Mouse (Mus musculus) G1E-ER4 (cell line): Measurements from ENCODE around the gene Vash2. TPM values are rescaled to one million over a fixed set of nuclear protein-coding genes. Genes with fewer than 3 reads are reported as not detected.

Source experiments
- GATA1 ChIP-seq: IDR thresholded peaks from one replicate; pipeline ENCODE4 v1.8.0; 2012; ENCODE audit warnings: low read length, inconsistent platforms
- polyA plus RNA-seq: library from polyadenylated mRNA; stranded (reverse); fragments of >175 nt; gene quantifications from 2 replicates; pipeline ENCODE4 v1.2.3, GENCODE M21; 2012

Gene Vash2
- polyA plus RNA-seq, 1 experiment, result not detected

DNA sequence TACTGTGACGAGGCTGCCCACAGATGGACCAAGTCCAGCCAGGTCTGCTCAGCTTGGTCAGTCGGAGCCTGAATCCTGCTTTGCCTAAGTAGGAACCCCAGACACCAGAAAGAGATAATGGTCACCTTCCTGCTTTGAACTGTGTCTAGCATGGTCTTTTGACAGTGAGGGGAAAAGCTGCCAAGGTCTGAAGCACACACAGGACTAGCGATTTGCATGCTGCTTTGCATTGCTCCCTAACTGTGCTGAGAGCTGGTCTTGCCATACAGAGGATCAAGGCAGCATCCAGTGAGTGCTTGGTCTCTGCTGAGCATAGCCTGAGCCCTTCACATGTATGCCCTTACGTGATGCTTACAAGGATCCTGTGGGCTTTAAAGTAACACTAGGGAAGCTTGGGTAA, 2.3 kb upstream of the Vash2 start:
- TF ChIP-seq GATA1, result no peak

DNA sequence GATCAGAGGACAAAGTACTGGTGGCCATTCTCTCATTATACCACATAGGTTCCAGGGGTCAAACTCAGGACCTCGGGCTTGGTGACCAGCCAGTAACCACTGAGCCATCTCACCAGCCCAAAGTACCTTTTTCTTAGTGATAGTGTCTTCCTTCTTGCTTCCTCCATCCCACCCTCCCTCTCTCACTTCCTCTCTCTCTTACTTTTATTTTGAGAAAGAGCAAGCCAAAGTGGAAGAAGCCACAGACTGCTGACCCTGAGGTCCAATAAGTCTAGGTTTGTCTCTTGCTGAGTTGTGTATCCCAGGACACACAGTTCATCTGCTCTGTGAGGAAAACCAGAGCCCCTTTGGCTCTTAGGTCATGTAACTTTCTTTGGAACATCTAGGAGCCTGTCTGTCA, 1.4 kb upstream of the Vash2 start:
- TF ChIP-seq GATA1, result no peak

DNA sequence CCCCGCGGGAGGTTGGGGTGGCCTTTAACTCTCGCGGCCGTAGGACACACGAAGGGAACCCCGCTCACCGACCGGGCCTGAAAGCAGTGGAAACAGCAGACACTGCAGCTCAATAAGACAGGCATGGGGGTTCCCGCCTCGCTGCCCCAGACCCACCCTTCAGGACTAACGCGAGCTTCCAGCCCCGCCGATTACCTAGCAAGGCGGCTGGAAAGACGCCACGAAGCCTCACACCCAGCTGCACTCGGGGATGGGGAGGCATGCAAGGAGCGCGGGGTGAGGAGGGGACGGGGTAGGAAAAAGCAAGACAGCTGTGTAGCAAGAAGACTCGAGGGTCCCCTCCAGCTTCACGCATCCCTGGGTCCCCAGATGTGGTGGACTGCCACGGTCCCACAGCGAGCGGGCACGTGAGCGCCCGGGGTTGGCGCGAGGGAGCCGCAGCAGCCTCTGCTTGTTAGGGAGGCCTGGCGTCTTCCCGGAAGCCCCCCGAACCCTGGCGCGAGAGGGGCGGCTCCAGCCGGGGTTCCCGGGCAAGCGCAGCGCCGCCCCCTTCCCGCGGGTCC, 504 bp downstream of the Vash2 start:
- no peak for TF ChIP-seq GATA1

DNA sequence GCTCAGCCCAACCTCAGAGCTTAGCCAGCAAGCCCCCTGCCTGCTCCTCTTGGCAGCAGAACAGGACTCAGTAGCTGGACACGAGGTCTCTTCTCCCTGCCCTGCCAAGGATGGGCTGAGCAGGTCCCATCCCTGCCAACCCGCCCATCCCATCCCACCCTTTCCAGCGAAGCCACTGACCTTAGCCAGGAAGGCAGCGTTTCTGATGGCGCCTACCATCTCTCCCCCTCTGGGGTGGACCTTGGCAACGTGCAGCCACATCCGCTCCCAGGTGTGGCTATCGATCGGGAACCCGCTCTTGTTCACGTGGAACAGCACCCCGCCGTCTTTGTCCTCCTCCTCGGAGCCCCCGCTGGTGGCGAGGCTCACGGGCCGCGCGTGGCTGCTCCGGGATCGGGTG, 1.1 kb downstream of the Vash2 start:
- TF ChIP-seq GATA1, result no peak

DNA sequence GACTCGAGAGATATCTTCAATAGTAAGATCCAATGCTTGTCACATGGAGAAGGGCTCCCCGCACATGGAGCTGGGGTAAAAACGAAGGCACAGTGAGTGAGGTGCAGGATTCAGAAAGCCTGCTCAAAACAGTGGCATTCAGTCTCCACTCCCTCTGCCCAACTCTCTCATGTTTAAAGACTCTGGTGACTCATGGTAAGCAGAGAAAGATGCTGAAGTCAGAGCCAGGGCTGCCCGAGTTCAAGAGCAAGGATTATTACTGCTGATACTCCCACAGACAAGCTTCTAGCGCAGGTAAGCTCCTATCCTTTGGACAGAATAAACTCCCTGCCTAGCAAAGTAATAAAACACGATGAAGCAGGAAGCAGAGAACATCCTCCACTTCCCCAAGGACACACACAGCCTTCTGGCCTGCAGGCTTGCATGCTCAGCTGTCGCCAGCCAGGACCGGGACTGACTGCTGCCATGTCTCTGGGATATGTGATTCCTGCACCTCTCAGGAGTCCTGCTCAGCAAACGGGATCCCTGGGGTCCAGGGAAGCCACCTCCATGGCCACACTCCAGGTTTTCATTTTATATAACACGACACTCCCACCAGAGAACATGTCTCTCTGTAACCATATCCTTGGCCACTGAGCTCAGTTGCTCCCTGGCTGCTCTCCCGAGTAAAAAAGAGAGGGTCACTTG, 2.1 kb downstream of the Vash2 start:
- TF ChIP-seq GATA1, result no peak

DNA sequence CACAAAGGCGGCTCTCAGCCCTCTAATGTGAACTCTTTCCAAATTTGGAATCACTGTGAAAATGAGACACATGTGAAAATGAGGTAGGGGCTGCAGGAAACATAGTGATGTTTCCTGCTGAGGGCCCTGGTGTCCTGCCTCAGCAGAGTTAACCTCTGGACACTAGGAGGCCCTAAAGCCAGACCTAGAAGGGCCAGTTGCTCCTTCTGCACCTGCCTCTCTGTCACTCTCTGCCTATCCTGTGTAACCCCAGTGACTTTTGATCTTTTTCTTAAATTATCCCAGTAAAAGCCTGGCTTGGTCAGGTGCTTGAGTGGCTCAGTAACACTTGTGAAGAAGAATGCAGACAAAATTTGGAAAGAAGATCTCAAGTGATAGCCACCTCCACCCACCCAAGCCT, 4.3 kb downstream of the Vash2 start:
- no peak for TF ChIP-seq GATA1

DNA sequence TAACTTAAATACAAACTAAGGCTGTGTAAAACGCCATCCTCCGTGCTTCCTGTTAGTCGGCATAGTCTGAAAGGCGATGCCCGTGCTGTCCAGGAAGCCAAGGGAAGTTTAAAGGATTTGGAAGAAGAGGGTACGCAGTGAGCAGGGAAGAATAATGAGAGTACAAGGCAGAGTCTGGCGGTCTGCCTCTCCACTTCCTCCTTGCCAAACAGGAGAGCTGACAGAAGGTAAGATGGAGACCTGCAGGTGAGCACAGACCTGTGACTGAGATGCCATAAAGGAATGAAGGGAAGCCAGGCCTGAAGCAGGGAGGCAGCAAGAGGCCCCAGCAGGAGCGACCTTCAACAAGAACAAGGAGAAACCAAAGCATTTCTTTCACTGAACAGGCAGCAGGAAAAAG, 4.9 kb downstream of the Vash2 start:
- TF ChIP-seq GATA1, result no peak

DNA sequence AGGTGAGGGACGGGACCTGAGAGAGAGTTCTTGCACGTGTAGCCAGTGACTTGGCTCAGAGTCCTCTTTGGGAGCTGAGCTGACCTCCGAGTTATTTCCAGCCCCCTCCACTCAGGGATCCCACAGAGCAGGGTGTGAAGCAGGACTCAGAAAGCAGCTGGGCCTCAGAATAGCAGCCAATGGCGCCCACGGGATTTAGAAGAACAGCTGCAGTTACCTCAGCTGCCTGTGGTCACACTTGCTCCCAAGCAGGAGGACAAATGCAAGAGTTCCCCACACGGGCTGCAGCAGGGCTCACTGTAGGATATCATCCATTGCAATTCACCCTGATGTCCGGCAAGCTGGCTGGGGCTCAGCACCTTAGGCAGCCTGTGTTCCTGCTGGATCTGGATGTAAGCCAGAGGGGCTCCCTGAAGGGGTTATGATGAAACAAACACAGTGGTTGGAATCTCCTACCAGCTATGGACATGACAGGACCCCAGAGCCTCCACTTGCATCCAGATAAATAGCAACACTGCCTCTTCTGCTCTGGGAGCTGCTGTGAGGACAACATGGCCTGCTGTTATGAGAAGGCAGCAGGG, 6.4 kb downstream of the Vash2 start:
- no peak for TF ChIP-seq GATA1

DNA sequence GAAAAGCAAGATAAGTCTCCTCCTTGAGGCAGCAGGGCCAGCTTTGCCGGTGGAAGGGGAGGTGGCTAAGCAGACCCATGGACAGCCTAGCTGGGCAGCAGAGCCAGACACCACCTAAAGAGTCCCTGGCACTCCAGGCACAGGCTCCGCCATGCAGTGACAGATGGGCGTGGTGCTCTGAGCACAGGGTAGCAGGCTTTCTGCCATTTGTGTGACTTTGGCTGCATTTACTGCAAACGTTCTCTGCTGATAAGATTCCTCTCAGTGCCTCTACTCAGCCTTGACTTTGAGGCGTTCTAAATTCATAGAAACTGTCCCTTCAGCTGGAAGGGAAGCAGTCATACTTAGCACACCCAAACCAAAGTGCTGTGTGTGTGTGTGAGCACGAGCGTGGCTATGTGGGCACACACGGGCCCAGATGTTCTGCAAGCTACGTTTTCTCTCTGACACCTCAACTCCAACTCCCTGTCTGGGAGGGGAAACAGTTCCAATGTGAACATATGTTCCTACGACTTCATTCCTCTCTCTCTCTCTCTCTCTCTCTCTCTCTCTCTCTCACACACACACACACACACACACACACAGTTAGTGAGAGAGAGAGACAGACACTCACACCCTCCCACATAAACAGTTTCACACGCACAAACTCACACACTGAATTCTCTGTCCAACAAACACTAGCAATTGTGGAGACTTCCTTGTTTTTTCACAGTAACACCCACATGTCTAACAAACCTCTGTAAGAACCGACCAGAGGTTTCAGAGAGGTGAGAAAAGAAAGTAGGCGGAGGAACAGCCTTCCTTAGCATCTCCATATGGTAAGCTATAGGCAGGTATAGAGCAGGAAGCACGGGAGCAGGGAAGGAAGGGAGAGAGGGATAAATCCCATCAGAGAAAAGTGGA, 7.1 kb downstream of the Vash2 start:
- TF ChIP-seq GATA1, result no peak

DNA sequence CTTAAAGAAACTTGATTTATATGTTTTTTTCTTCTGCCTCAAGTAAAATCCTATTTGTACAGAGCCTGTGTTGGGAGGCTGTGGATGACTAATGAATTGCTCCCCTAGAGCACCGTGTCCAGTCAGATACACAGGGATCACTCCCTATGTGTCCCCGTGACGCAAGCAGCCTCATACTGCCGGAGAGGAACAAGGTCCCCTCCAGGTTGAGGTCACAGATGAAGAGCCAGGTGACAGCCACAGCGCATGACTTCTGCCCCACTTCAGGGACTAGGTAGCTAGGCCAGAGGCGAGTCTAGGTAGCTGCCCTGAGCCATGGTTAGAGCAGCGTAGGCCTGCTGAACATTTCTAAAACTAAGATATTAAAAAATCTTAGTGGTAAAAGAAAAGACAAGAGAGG, 11.1 kb downstream of the Vash2 start:
- TF ChIP-seq GATA1, result no peak

DNA sequence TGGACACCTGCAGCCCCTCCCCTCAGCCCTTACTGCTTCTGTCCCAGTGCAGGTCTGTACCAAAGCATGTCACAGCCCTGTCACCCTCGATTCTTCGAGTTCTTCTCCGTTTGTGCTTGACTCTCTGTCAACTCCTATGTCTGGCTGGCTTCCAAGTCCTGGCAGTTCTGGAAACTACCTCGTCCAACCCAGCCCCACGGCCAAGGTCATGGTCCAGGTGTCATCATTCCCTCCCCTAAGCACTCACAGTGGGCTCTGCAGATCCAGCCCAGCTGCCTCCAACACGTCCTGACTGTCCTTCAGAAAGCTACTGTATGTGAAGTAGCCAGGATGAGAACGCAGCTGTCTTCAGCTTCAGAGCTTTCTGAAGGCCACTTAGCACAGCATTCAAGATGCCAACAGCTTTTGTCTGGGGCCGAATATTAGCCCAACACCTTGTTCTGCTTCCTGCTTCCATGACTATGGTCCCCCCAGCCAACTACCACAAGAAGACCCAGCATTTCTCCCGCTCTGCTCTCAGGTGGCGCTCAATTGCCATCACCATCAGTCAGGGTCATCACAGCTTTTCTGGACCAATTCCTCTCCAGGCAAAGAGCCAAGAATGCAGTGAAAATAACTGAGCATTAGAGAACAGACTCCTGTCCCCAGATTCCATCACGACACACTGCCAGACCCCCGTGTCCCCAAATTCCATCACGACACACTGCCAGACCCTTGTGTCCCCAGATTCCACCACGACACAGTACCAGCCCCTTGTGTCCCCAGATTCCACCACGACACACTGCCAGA, 13.9 kb downstream of the Vash2 start:
- TF ChIP-seq GATA1, result no peak

DNA sequence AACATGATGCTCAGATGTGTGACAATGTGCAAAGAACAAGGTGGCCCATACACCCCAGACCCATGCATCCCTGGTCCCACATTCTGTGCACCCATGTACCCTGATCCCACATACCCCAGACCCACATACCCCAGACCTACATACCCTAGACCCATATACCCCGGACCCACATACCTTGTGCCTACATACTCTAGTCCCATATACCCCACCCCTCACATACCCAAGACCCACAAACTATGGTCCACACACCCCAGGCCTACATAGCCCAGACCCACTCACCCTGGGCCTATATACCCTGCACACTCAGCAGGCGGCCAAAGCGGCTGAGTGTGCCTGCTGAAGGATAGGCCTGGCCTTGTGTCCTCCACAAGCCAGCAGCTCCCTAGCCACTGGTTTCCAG, 16.3 kb downstream of the Vash2 start:
- TF ChIP-seq GATA1, result no peak

DNA sequence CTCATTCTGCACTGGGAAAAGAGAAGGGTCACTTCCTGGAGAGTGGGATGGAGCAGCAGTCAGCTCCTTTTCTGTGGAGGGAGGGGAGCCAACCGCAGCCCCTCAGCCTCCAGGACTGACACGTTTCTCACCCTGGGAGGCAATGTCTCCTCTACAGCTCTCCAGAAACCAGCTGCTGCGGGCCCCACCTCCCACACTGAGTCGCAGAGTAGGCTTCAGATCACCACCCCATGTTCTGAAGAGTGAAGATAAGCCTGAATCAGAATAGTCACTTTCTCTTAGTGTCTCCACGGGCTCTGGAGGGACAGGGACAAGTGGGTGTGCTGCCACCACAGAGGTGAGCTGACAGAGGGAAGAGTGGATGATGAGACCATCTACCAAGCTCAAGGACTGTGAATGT, 20.3 kb downstream of the Vash2 start:
- no peak for TF ChIP-seq GATA1

DNA sequence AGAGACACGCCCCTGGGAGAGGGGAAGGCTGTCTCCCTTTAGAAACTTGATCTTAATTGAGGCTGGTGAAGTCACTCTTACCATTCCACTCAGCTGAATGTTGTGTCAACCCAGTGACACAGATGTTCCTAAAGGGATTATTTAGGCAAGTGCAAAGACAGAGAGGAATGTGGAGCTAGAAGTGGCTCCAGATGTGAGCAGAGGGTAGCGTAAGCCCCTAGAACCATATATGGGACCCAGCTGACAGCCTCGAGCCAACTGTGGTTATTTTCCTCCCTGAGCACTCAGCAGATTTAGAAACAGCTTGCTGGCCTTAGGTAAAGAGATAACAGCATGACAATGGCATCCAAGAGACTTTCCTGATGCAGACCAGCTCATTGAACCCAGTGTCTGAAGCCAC, 26.1 kb downstream of the Vash2 start:
- TF ChIP-seq GATA1, result no peak

DNA sequence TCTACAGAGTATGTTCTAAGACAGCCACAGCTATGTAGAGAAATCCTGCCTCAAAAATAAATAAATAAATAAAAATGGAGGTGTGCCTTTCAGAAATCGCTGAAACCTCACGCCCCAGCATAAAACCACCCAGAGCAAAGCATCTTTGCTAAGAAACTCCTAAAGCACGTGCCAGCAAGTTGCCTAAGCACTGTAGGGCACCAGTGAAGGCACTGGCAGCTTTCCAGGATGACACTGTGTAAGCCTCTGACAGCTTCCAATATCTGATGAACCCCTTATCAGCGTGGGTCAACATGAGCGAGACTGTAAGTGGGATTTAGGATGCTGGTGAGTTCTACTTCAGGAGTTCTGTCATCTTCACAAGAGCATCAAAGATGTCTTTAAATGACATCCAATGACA, 28.1 kb downstream of the Vash2 start:
- no peak for TF ChIP-seq GATA1
